Mouse (Mus musculus) limb, embryonic 11.5 days (tissue): ENCODE results near the gene Rhoh. TPM values are rescaled to one million over a fixed set of nuclear protein-coding genes. Genes with fewer than 3 reads are reported as not detected.

ENCODE experiments used
- ATAC-seq: fragments of 200-750 bp; cut with Nextera tagmentation; 2 replicates; pipeline ENCODE4 v1.8.0; 2017; ENCODE audit warnings: low read depth; ENCODE audit not compliant: insufficient number of reproducible peaks, low FRiP score, low TSS enrichment
- DNase-seq: peaks from one replicate; pipeline ENCODE4 v3.0.0-alpha.2; 2015; ENCODE audit warnings: low spot score
- H3K27ac ChIP-seq: fragments of 300-500 bp; sonication (generic); replicated peaks from 2 replicates; pipeline ENCODE4 v1.5.1; 2014; ENCODE audit warnings: low read depth, mild to moderate bottlenecking, low read length
- H3K27me3 ChIP-seq: fragments of 300-500 bp; sonication (generic); 2 replicates; pipeline ENCODE4 v1.6.1; 2014; ENCODE audit warnings: mild to moderate bottlenecking, low read length, mixed read lengths; ENCODE audit not compliant: control insufficient read depth, insufficient read depth
- H3K36me3 ChIP-seq: fragments of 300-500 bp; sonication (generic); 2 replicates; pipeline ENCODE4 v1.6.1; 2014; ENCODE audit warnings: mild to moderate bottlenecking, low read length, moderate library complexity, mixed read lengths; ENCODE audit not compliant: control insufficient read depth, insufficient read depth
- H3K4me1 ChIP-seq: fragments of 300-500 bp; sonication (generic); 2 replicates; pipeline ENCODE4 v1.6.1; 2014; ENCODE audit warnings: low read length, mixed read lengths; ENCODE audit not compliant: control insufficient read depth, insufficient read depth
- H3K4me2 ChIP-seq: fragments of 300-500 bp; sonication (generic); 2 replicates; pipeline ENCODE4 v1.6.1; 2014; ENCODE audit warnings: low read depth, mild to moderate bottlenecking, moderate library complexity; ENCODE audit not compliant: severe bottlenecking
- H3K4me3 ChIP-seq: fragments of 300-500 bp; sonication (generic); 2 replicates; pipeline ENCODE4 v1.5.1; 2014; ENCODE audit warnings: low read depth, low read length
- H3K9ac ChIP-seq: fragments of 300-500 bp; sonication (generic); 2 replicates; pipeline ENCODE4 v1.6.1; 2014; ENCODE audit warnings: mild to moderate bottlenecking, low read length
- H3K9me3 ChIP-seq: fragments of 300-500 bp; sonication (generic); 2 replicates; pipeline ENCODE4 v1.6.1; 2016; ENCODE audit warnings: low read length; ENCODE audit not compliant: control insufficient read depth
- WGBS: fragments of 180-500 bp; shearing (Covaris S2); extraction: QIAGEN DNeasy Blood & Tissue Kit; methylation state at CpG from one replicate; pipeline ENCODE4 v1.1.7; 2014; 5-methylcytosine and 5-hydroxymethylcytosine counted together
- polyA plus RNA-seq: library from polyadenylated mRNA; unstranded; fragments of >200 nt; fragmentation: Nextera tagmentation; extraction: Ambion mirVana; gene quantifications from 2 replicates; pipeline ENCODE4 v1.2.1, GENCODE M21; 2014

The Rhoh gene
- polyA plus RNA-seq, 1 experiment from 2014 or later = 0.27 TPM

- no peak for DNase-seq
- no peak for ATAC-seq
- H3K4me1 ChIP-seq = no peaks in the 10 kb centered on the region
- no peak overlapping the region for H3K4me3 ChIP-seq
- H3K9me3 ChIP-seq = no peaks in the 10 kb centered on the region
- no peak overlapping the region for H3K9ac ChIP-seq
- no peaks in the 10 kb centered on the region for H3K36me3 ChIP-seq
- H3K4me2 ChIP-seq = no peak overlapping the region
- H3K27me3 ChIP-seq = no peaks in the 10 kb centered on the region
- 89% methylated on average over 8 of the region's 8 CpGs for WGBS
- H3K27ac ChIP-seq = no peak overlapping the region
Measured at GRCm38 (mm10) chr5:65833766-65834498, 27.1 kb upstream of the Rhoh start.

GRCm38 (mm10) chr5:65838053-65838452 is 23.0 kb upstream of the Rhoh start:
- no peak overlapping the region for H3K27ac ChIP-seq
- ATAC-seq = no peak
- H3K4me3 ChIP-seq = no peak overlapping the region
- no peaks in the 10 kb centered on the region for H3K27me3 ChIP-seq
- WGBS = 58% methylated on average over 6 of the region's 6 CpGs
- no peak for DNase-seq
- no peaks in the 10 kb centered on the region for H3K36me3 ChIP-seq
- H3K4me2 ChIP-seq = no peak overlapping the region
- H3K4me1 ChIP-seq = no peaks in the 10 kb centered on the region
- H3K9me3 ChIP-seq = no peaks in the 10 kb centered on the region
- H3K9ac ChIP-seq = no peak overlapping the region

- ATAC-seq (no peak), DNase-seq (no peak)
- Histone ChIP-seq H3K36me3 (no peaks in the 10 kb centered on the region), H3K4me3 (no peak overlapping the region), H3K4me1 (no peaks in the 10 kb centered on the region), H3K27me3 (no peaks in the 10 kb centered on the region), H3K9me3 (no peaks in the 10 kb centered on the region), H3K4me2 (no peak overlapping the region), H3K9ac (no peak overlapping the region), H3K27ac (no peak overlapping the region)
- 90% methylated on average over 7 of the region's 7 CpGs for WGBS
Measured at GRCm38 (mm10) chr5:65842947-65843346, 18.1 kb upstream of the Rhoh start.

GRCm38 (mm10) chr5:65846534-65846933 is 14.5 kb upstream of the Rhoh start:
- Histone ChIP-seq H3K4me1 (no peaks in the 10 kb centered on the region), H3K4me3 (no peak overlapping the region), H3K36me3 (no peaks in the 10 kb centered on the region), H3K27ac (no peak overlapping the region), H3K27me3 (no peaks in the 10 kb centered on the region), H3K9ac (no peak overlapping the region), H3K4me2 (no peak overlapping the region), H3K9me3 (no peaks in the 10 kb centered on the region)
- no peak for ATAC-seq
- 87% methylated on average over 8 of the region's 8 CpGs for WGBS
- no peak for DNase-seq

- 89% methylated on average over 3 of the region's 3 CpGs for WGBS
- Histone ChIP-seq H3K4me3 (no peak overlapping the region), H3K27me3 (no peaks in the 10 kb centered on the region), H3K27ac (no peak overlapping the region), H3K9ac (no peak overlapping the region), H3K9me3 (no peaks in the 10 kb centered on the region), H3K4me1 (no peaks in the 10 kb centered on the region), H3K36me3 (no peaks in the 10 kb centered on the region), H3K4me2 (no peak overlapping the region)
- no peak for ATAC-seq
- DNase-seq = no peak
Measured at GRCm38 (mm10) chr5:65846958-65847357, 14.1 kb upstream of the Rhoh start.

GRCm38 (mm10) chr5:65847656-65848055 is 13.4 kb upstream of the Rhoh start:
- WGBS = 91% methylated on average over 7 of the region's 7 CpGs
- Histone ChIP-seq H3K9me3 (no peaks in the 10 kb centered on the region), H3K9ac (no peak overlapping the region), H3K4me1 (no peaks in the 10 kb centered on the region), H3K27ac (no peak overlapping the region), H3K4me3 (no peak overlapping the region), H3K27me3 (no peaks in the 10 kb centered on the region), H3K36me3 (no peaks in the 10 kb centered on the region), H3K4me2 (no peak overlapping the region)
- no peak for DNase-seq
- no peak for ATAC-seq

GRCm38 (mm10) chr5:65850765-65851164 is 10.2 kb upstream of the Rhoh start:
- no peak overlapping the region for H3K4me2 ChIP-seq
- H3K9me3 ChIP-seq = no peaks in the 10 kb centered on the region
- H3K27me3 ChIP-seq = no peaks in the 10 kb centered on the region
- H3K4me1 ChIP-seq = no peaks in the 10 kb centered on the region
- no peaks in the 10 kb centered on the region for H3K36me3 ChIP-seq
- no peak overlapping the region for H3K27ac ChIP-seq
- DNase-seq = no peak
- no peak overlapping the region for H3K4me3 ChIP-seq
- 69% methylated on average over 11 of the region's 11 CpGs for WGBS
- H3K9ac ChIP-seq = no peak overlapping the region
- no peak for ATAC-seq

- no peaks in the 10 kb centered on the region for H3K36me3 ChIP-seq
- no peaks in the 10 kb centered on the region for H3K27me3 ChIP-seq
- H3K4me3 ChIP-seq = no peak overlapping the region
- no peak overlapping the region for H3K27ac ChIP-seq
- H3K9ac ChIP-seq = no peak overlapping the region
- 50% methylated on average over 8 of the region's 8 CpGs for WGBS
- H3K4me1 ChIP-seq = no peaks in the 10 kb centered on the region; the same call in 1 of the 2 replicates
- H3K9me3 ChIP-seq = no peaks in the 10 kb centered on the region
- DNase-seq (no peak), ATAC-seq (no peak)
- H3K4me2 ChIP-seq = no peak overlapping the region
Measured at GRCm38 (mm10) chr5:65854786-65855191, 6.2 kb upstream of the Rhoh start.

- H3K4me2 ChIP-seq = no peak overlapping the region
- H3K9me3 ChIP-seq = no peaks in the 10 kb centered on the region
- H3K27ac ChIP-seq = no peak overlapping the region
- no peak overlapping the region for H3K9ac ChIP-seq
- 58% methylated on average over 3 of the region's 3 CpGs for WGBS
- DNase-seq (no peak), ATAC-seq (no peak)
- H3K36me3 ChIP-seq = no peaks in the 10 kb centered on the region
- no peaks in the 10 kb centered on the region for H3K27me3 ChIP-seq
- no peak overlapping the region for H3K4me3 ChIP-seq
- no peaks in the 10 kb centered on the region; the same call in 1 of the 2 replicates for H3K4me1 ChIP-seq
Measured at GRCm38 (mm10) chr5:65855571-65855970, 5.4 kb upstream of the Rhoh start.
